Mouse (Mus musculus) cerebellum, adult 2 months (tissue): ENCODE data around the gene Pnpo. TPM values are rescaled to one million over a fixed set of nuclear protein-coding genes. Genes with fewer than 3 reads are reported as not detected.

Experiments used
- DNase-seq, 2 experiments: peaks; one replicate each; pipeline ENCODE4 v3.0.0; 2021
- H3K27ac ChIP-seq: fragments of 200-500 bp; 2 replicates; pipeline ENCODE4 v1.5.1; 2012; ENCODE audit warnings: low read length, control low read depth, inconsistent platforms; ENCODE audit not compliant: insufficient read depth
- H3K27me3 ChIP-seq: fragments of 200-500 bp; 2 replicates; pipeline ENCODE4 v1.6.1; 2012; ENCODE audit warnings: inconsistent platforms, mild to moderate bottlenecking, low read length, moderate library complexity; ENCODE audit not compliant: control insufficient read depth, insufficient read depth
- H3K4me1 ChIP-seq: fragments of 200-500 bp; 2 replicates; pipeline ENCODE4 v1.6.1; 2011; ENCODE audit warnings: low read length; ENCODE audit not compliant: control insufficient read depth, insufficient read depth
- H3K4me3 ChIP-seq: fragments of 200-500 bp; replicated peaks from 2 replicates; pipeline ENCODE3; 2011; ENCODE audit warnings: mild to moderate bottlenecking, low read depth, low read length, control low read depth; ENCODE audit not compliant: insufficient read depth
- CTCF ChIP-seq: fragments of 200-500 bp; IDR thresholded peaks from 2 replicates; pipeline ENCODE4 v1.5.1; 2011; ENCODE audit warnings: low read depth, mild to moderate bottlenecking, control low read depth, low read length, moderate library complexity, borderline replicate concordance; ENCODE audit not compliant: insufficient read depth
- POLR2A ChIP-seq: fragments of 200-500 bp; IDR thresholded peaks from 2 replicates; pipeline ENCODE4 v1.6.1; 2011; ENCODE audit warnings: low read length, control low read depth, borderline replicate concordance; ENCODE audit not compliant: insufficient read depth
- WGBS: fragments of 180-500 bp; shearing (Covaris S2); methylation state at CpG from one replicate; pipeline ENCODE4 v1.1.7; 2018; 5-methylcytosine and 5-hydroxymethylcytosine counted together
- polyA plus RNA-seq: library from polyadenylated mRNA; depleted of rRNA; stranded (reverse); fragments of >200 nt; gene quantifications from 2 replicates; pipeline ENCODE4 v1.2.3, GENCODE M21; 2012

Pnpo gene
- polyA plus RNA-seq, 1 experiment: 59.5 TPM

DNA sequence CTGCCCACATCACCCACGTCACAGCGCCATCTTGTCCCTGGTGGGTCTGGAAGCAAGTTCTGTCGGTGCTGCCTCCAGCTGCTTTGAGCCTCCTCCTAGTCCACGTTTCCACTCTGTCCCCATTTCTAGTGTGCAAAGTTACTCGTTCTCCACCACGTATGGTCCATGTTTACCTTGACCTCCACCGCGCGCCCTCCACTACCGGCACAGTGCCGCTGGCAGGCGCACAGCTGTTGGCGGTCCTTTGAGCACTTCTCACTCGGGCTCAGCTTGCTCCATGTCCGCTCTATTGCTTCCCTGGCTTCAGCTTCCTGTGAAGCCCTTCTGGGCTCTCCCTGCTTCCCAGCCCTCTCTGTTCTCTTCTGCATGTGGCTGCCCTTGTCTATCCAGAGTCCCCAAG is 37.7 kb upstream of the Pnpo start:
- 78% methylated on average over 15 of the region's 15 CpGs for WGBS
- DNase-seq: no peak
- Histone ChIP-seq H3K4me1 (peaks cover 3% of the 10 kb centered on the region), H3K27ac (no peak overlapping the region), H3K4me3 (no peak overlapping the region), H3K27me3 (no peaks in the 10 kb centered on the region)
- TF ChIP-seq CTCF: no peak

DNA sequence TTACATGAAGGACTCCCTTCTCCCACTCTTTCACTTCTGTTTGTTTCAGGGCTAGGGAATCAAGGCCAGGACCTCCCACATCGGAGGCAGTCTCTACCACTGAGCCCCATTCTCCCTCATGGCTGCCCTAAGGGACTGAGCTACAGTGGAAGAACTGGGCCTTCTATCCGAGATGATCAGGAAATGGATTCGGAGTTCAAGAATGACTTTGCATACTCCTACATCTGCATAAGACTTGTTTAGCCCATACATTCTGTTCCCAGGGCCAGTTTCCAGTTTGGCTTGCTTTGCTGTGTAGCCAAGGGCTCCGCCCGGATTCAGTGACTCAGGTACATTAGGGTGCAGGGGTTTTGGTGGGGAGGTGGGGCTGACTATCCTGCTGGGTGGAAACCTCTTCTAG is 36.2 kb upstream of the Pnpo start:
- Histone ChIP-seq H3K4me1 (peaks cover 10% of the 10 kb centered on the region), H3K27ac (no peak overlapping the region), H3K27me3 (no peaks in the 10 kb centered on the region), H3K4me3 (no peak overlapping the region)
- WGBS: 75% methylated on average over 5 of the region's 5 CpGs
- no peak for DNase-seq
- TF ChIP-seq CTCF: no peak
- TF ChIP-seq POLR2A: no peak

DNA sequence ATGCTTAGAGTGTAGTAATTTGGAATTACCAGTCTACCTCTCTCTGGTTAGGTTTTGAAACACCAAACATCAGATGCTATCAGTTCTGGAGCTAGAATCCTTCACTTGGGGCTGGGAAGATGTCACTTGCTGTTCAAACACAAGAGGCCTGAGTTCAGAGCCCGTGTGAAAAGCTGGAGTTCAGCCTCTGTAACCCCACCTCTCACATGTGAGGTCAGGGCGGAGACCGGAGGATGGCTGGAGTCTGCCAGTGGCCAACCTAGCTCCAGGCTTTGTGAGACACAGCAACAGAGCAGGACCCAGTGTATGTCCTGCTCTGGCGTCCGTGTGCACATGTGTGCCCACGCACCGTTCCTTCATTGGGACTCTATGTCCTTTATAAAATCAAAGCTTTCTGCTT is 35.5 kb upstream of the Pnpo start:
- Histone ChIP-seq H3K27ac (no peak overlapping the region), H3K4me1 (peaks cover 11% of the 10 kb centered on the region), H3K4me3 (no peak overlapping the region), H3K27me3 (no peaks in the 10 kb centered on the region)
- DNase-seq: no peak
- 91% methylated on average over 7 of the region's 7 CpGs for WGBS
- TF ChIP-seq POLR2A (no peak), CTCF (no peak)

DNA sequence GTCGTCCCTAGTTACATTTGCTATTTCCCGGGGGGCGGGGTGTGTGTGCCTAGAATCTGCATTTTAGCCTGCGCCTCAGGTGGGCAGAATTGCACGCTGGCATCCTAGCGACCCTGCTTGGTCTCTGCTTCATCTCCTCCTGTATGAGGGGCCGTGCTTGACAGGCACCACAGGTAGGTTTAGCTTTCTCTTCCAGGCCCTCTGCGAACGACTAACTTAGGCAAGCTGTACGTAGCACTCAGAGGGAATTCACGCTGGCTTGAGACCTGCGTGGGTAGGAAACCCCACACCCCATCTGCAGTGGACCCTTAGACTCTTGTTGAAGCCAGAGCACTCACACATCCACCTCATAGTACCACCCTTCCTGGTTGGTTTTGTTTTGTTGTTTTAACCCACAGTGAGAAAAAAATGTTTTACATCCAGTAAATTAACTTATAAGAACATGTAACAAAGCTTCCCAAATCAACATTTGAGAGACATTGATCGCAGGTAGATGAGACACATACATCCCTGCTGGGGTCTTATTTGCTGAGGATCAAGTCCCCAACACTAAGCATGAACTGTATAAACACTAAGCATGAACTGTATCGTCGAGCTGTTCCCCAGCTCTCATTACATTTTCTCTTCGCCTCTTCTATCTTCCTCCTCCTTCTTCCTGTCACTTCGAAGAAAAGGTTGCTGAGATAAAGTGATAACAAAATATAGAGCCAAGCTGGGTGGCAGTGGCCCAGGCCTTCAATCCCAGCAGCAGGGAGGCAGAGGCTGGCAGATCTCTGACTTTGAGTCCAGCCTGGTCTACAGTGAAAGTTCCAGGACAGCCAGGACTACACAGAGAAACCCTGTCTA is 34.8 kb upstream of the Pnpo start:
- Histone ChIP-seq H3K4me3 (peak overlapping the region; percentile 89), H3K27ac (peak overlapping the region; percentile 52), H3K27me3 (no peaks in the 10 kb centered on the region), H3K4me1 (peaks cover 18% of the 10 kb centered on the region)
- no peak for DNase-seq
- 24% methylated on average over 17 of the region's 17 CpGs for WGBS
- TF ChIP-seq CTCF: no peak
- TF ChIP-seq POLR2A: no peak

DNA sequence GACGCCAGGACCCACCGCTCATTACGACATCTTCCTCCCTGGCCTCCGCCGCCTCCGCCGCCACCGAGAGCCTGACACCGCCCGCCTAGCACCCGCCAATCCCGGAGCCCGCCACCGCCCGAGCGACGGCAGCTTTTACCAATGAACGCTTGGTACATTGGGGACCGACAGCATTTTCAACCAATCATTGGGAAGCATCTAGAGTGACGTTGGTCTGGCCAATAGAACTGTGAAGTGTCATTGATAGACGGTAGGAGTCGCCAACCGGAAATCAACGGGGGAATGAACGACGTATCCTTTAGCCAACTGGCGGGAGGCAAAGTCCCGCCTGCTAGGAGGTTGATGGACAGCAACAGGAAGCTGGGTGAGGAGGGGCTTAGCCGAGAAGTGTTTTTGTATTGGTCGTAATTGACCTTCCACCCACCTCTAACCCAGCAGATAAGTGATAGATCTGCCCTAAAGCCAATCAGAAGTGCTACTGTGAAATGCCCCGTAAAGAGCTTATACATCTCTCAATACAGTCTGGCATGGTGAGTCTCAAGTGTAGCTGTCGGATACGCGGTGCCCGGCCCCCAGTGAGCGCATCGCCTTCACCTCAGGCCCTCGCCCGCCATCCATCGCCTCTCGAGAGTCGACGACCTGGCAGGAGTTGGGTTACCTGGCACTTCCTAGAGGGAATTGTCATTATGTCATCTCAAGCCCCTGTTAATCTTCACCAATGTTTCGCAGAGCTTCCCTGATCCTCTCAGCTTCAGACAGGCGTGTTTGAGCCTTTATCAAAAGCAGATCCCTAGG is 34.0 kb upstream of the Pnpo start:
- Histone ChIP-seq H3K4me3 (peak overlapping the region; percentile 89), H3K27ac (peak overlapping the region; percentile 94), H3K4me1 (peaks cover 24% of the 10 kb centered on the region), H3K27me3 (no peaks in the 10 kb centered on the region)
- under 1% methylated on average over 45 of the region's 45 CpGs for WGBS
- no peak for TF ChIP-seq CTCF
- TF ChIP-seq POLR2A: peak; percentile 82; the same call in 1 of the 2 replicates
- peak; percentile 99 to 100 for DNase-seq

DNA sequence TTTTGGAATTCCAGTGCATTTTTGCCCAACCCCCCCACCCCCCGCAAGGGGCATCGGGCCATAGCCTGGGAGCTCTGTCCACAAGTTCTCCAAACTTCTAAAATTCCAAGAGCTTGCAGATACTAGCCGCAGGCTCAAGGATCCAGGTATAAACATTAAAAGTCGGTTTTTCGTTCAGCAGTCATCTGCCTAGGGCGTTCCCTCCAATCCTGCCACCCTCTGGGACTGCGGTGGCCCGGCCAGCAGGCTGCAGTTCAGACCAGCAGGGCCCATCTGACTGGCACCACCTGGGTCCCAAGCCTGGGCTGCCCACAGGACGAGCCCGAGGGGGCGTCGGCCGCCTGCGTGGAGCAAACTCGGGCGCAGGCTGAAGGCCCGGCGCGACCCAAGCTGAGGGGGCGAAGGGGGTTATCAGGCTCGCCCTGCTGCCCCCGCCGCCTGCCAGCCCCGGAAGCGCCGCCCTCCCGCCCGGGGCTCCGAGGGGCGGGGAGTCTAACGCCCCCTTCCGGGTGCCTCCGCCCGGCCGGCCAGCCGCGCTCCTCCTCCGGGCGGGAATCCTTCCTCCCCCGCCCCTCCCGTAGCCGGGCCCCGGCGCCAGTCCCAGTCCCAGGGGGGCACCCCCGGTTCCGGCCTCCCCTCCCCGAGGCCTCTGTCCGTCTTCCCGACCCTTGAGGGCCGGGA is 33.3 kb upstream of the Pnpo start:
- no peak for TF ChIP-seq CTCF
- under 1% methylated on average over 47 of the region's 50 CpGs for WGBS

DNA sequence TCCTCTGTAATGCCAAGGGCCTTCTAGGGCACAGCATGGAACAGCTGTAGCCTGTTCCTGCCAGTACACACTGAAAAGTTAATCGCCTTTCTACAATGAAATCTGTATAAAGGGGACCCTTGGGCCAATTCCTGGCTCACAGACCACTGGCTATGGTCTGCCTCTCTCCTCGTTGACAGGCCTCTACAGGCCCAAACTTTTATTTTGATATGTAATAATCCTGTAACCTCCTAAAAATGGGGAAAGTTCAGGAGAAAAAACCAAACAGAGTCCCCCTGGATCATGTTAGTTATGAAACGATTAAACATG is 32.5 kb upstream of the Pnpo start:
- Histone ChIP-seq H3K4me1 (peaks cover 35% of the 10 kb centered on the region), H3K4me3 (no peak overlapping the region), H3K27me3 (no peaks in the 10 kb centered on the region), H3K27ac (peak overlapping the region; percentile 100)
- 10% methylated on average over 3 of the region's 3 CpGs for WGBS
- no peak for DNase-seq
- TF ChIP-seq POLR2A (no peak), CTCF (no peak)

More for the DNA sequence above, 33.3 kb upstream of the Pnpo start:
- Histone ChIP-seq H3K4me1 (peaks cover 30% of the 10 kb centered on the region), H3K27ac (peak overlapping the region; percentile 100), H3K4me3 (peak overlapping the region; percentile 86), H3K27me3 (no peaks in the 10 kb centered on the region)
- DNase-seq: peak in 1 of 2 experiments; percentile 88
